Mouse (Mus musculus) cerebellum, adult 18-20 months (tissue): ENCODE measurements at regions not wholly inside any gene's neighbourhood (a gene's known extent, or its start where the extent isn't known, plus 50 kb on each side); places are given as distances from the start of the nearest gene placed in this dataset.
A peak's percentile ranks its signal among the peaks of the same experiment; 100 is the strongest.

Source experiments
- DNase-seq, 2 experiments: peaks; one replicate each; pipeline ENCODE4 v3.0.0; 2021

- peak; percentile 7 to 39 for DNase-seq
Measured at GRCm38 (mm10) chr10:12083961-12084360, 740.8 kb downstream of the Epm2a start.

GRCm38 (mm10) chr10:12092521-12092920 is 749.3 kb downstream of the Epm2a start:
- no peak for DNase-seq

- no peak for DNase-seq
Measured at GRCm38 (mm10) chr10:12096678-12097077, 753.5 kb downstream of the Epm2a start.

- DNase-seq = no peak
Measured at GRCm38 (mm10) chr10:12107001-12107418, 762.2 kb downstream of the Utrn start.

GRCm38 (mm10) chr10:12111720-12112119 is 757.4 kb downstream of the Utrn start:
- DNase-seq = peak in 1 of 2 experiments; percentile 17

- no peak for DNase-seq
Measured at GRCm38 (mm10) chr10:12115767-12116166, 753.4 kb downstream of the Utrn start.

GRCm38 (mm10) chr10:12116662-12117303 is 752.4 kb downstream of the Utrn start:
- DNase-seq = no peak

- no peak for DNase-seq
Measured at GRCm38 (mm10) chr10:12124272-12124671, 744.9 kb downstream of the Utrn start.

- DNase-seq = peak; percentile 11 to 16
Measured at GRCm38 (mm10) chr10:12129486-12129885, 739.7 kb downstream of the Utrn start.

GRCm38 (mm10) chr10:12144691-12145090 is 724.5 kb downstream of the Utrn start:
- DNase-seq = no peak

- DNase-seq = no peak
Measured at GRCm38 (mm10) chr10:12146942-12147537, 722.1 kb downstream of the Utrn start.

GRCm38 (mm10) chr10:12170243-12170642 is 698.9 kb downstream of the Utrn start:
- DNase-seq = no peak

GRCm38 (mm10) chr10:12174200-12174818 is 694.9 kb downstream of the Utrn start:
- DNase-seq = no peak

- DNase-seq = no peak
Measured at GRCm38 (mm10) chr10:12175141-12175540, 694.0 kb downstream of the Utrn start.

- DNase-seq = no peak
Measured at GRCm38 (mm10) chr10:12177482-12177881, 691.7 kb downstream of the Utrn start.

GRCm38 (mm10) chr10:12180965-12181364 is 688.2 kb downstream of the Utrn start:
- DNase-seq = no peak

GRCm38 (mm10) chr10:12186918-12187639 is 682.1 kb downstream of the Utrn start:
- no peak for DNase-seq

GRCm38 (mm10) chr10:12187669-12188342 is 681.4 kb downstream of the Utrn start:
- DNase-seq = no peak

GRCm38 (mm10) chr10:12190435-12190834 is 678.7 kb downstream of the Utrn start:
- DNase-seq = no peak

- no peak for DNase-seq
Measured at GRCm38 (mm10) chr10:12207301-12207700, 661.9 kb downstream of the Utrn start.

- DNase-seq = no peak
Measured at GRCm38 (mm10) chr10:12210181-12210580, 659.0 kb downstream of the Utrn start.

GRCm38 (mm10) chr10:12218879-12219278 is 650.3 kb downstream of the Utrn start:
- DNase-seq = peak in 1 of 2 experiments; percentile 5

- no peak for DNase-seq
Measured at GRCm38 (mm10) chr10:12234141-12234540, 635.0 kb downstream of the Utrn start.
